Mouse (Mus musculus) erythroblast, embryonic 14.5 days (primary cell): ENCODE measurements around the gene Stmn1. TPM values are rescaled to one million over a fixed set of nuclear protein-coding genes. Genes with fewer than 3 reads are reported as not detected.

Source experiments
- H3K27me3 ChIP-seq: 2 replicates; pipeline ENCODE4 v1.6.1; 2012; ENCODE audit warnings: inconsistent platforms; ENCODE audit not compliant: control insufficient read depth
- H3K36me3 ChIP-seq: 2 replicates; pipeline ENCODE4 v1.6.1; 2012; ENCODE audit warnings: mild to moderate bottlenecking, inconsistent platforms; ENCODE audit not compliant: control insufficient read depth
- H3K4me1 ChIP-seq: 2 replicates; pipeline ENCODE4 v1.6.1; 2012; ENCODE audit warnings: inconsistent platforms; ENCODE audit not compliant: control insufficient read depth
- H3K4me3 ChIP-seq: replicated peaks from 2 replicates; pipeline ENCODE3; 2012; ENCODE audit warnings: moderate library complexity, mild to moderate bottlenecking, inconsistent platforms
- H3K9me3 ChIP-seq: 2 replicates; pipeline ENCODE4 v1.6.1; 2012; ENCODE audit warnings: low read length, inconsistent platforms, mixed read lengths; ENCODE audit not compliant: control insufficient read depth
- GATA1 ChIP-seq: IDR thresholded peaks from 2 replicates; pipeline ENCODE4 v1.6.1; 2012; ENCODE audit warnings: low read length, inconsistent platforms, mixed read lengths
- TAL1 ChIP-seq: IDR thresholded peaks from 3 replicates; pipeline ENCODE4 v1.6.1; 2012; ENCODE audit warnings: low read length, inconsistent platforms, mixed read lengths
- polyA plus RNA-seq: library from polyadenylated mRNA; stranded (reverse); fragments of >175 nt; gene quantifications from 2 replicates; pipeline ENCODE4 v1.2.3, GENCODE M21; 2012

The Stmn1 gene
- polyA plus RNA-seq, 1 experiment = 45.6 TPM

GRCm38 (mm10) chr4:134517719-134518118 is 49.6 kb downstream of the Stmn1 start:
- no peaks in the 10 kb centered on the region for H3K9me3 ChIP-seq
- H3K4me3 ChIP-seq = no peak overlapping the region
- H3K36me3 ChIP-seq = peaks cover 71% of the 10 kb centered on the region
- H3K27me3 ChIP-seq = no peaks in the 10 kb centered on the region
- H3K4me1 ChIP-seq = peaks cover 41% of the 10 kb centered on the region
- TF ChIP-seq GATA1 = no peak
- TF ChIP-seq TAL1 = no peak

- Histone ChIP-seq H3K4me1 (peaks cover 38% of the 10 kb centered on the region), H3K27me3 (no peaks in the 10 kb centered on the region), H3K4me3 (no peak overlapping the region), H3K36me3 (peaks cover 76% of the 10 kb centered on the region), H3K9me3 (no peaks in the 10 kb centered on the region)
- no peak for TF ChIP-seq GATA1
- no peak for TF ChIP-seq TAL1
These were observed 50.4 kb downstream of the Stmn1 start for GRCm38 (mm10) chr4:134518541-134518940.

- H3K4me3 ChIP-seq = no peak overlapping the region
- TF ChIP-seq TAL1 = no peak
- no peaks in the 10 kb centered on the region for H3K9me3 ChIP-seq
- no peaks in the 10 kb centered on the region for H3K27me3 ChIP-seq
- peaks cover 78% of the 10 kb centered on the region for H3K36me3 ChIP-seq
- peaks cover 31% of the 10 kb centered on the region for H3K4me1 ChIP-seq
These were observed 51.2 kb downstream of the Stmn1 start for GRCm38 (mm10) chr4:134519281-134519680.

Other genes with a start within 250 kb of the Stmn1 start
- not detected in 2 replicates for gene Catsper4, start 240.9 kb upstream of the Stmn1 start, polyA plus RNA-seq
- not detected in 2 replicates for gene Cnksr1, start 229.9 kb upstream of the Stmn1 start, polyA plus RNA-seq
- gene E130218I03Rik, start 224.7 kb upstream of the Stmn1 start, polyA plus RNA-seq = not detected in 2 replicates
- gene Zfp593, start 222.7 kb upstream of the Stmn1 start, polyA plus RNA-seq = 1.3 TPM in 2 replicates
- 0.06 TPM in 1 of 2 replicates, not detected in the other for gene Gm30191, start 221.4 kb upstream of the Stmn1 start, polyA plus RNA-seq
- 0.03 TPM in 1 of 2 replicates, not detected in the other for gene Grrp1, start 214.2 kb upstream of the Stmn1 start, polyA plus RNA-seq
- 0.14 and 0.53 TPM in 2 replicates for gene Pdik1l, start 180.4 kb upstream of the Stmn1 start, polyA plus RNA-seq
- not detected in 2 replicates for gene Trim63, start 153.2 kb upstream of the Stmn1 start, polyA plus RNA-seq
- gene Slc30a2, start 125.1 kb upstream of the Stmn1 start, polyA plus RNA-seq = not detected in 2 replicates
- gene Extl1, start 84.5 kb upstream of the Stmn1 start, polyA plus RNA-seq = not detected in 2 replicates
- gene Pafah2, start 72.0 kb upstream of the Stmn1 start, polyA plus RNA-seq = not detected in 2 replicates
- 0.10 TPM in 1 of 2 replicates, not detected in the other for gene Paqr7, start 28.4 kb downstream of the Stmn1 start, polyA plus RNA-seq
- gene Aunip, start 42.7 kb downstream of the Stmn1 start, polyA plus RNA-seq = 0.18 and 0.29 TPM in 2 replicates
- 2.5 and 3.9 TPM in 2 replicates for gene Mtfr1l, start 67.1 kb downstream of the Stmn1 start, polyA plus RNA-seq
- 0.05 and 0.08 TPM in 2 replicates for gene Selenon, start 83.8 kb downstream of the Stmn1 start, polyA plus RNA-seq
- gene Man1c1, start 236.0 kb downstream of the Stmn1 start, polyA plus RNA-seq = 0.06 and 0.07 TPM in 2 replicates